8 mouse cellular contexts compared by ENCODE assay signal in the genomic region with DNA sequence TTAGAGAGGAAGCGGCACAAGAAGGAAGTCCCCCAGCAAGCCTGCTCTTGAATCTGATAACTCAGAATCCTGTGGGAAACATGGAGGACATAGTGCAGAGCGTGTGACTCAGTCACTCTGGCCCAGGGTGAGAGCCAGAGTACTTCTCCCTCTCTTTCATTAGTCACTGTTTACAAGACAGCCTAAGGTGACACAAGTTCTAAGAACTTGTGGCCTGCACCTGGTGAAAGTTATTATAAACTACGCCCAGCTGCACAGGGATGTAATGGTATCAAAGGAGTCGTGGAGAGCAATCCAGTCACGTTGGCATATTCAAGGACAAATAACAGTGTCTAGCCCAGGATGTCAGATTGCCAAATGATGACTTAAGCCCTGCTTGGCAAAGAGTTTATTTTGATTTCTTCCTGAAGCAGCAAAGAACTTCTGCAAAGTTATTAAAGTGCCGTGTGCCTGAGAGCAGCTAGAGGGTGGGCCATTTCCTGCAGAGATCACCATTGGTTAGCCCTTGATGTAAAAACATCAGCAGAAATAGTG. TPM values are rescaled to one million over a fixed set of nuclear protein-coding genes. Genes with fewer than 3 reads are reported as not detected.
DNase-seq lines count a peak whose midpoint lies in the region; ATAC-seq and TF ChIP-seq lines count a peak whose summit lies in the region.
"Had no signal": no experiment of that assay in that cellular context is flagged by ENCODE, and none has a peak within 500 bp of the region (broad histone marks: within the 10 kb centered on the region; RNA-seq: fewer than 3 reads in every experiment).

No protein-coding gene starts in this region.

- H3K4me2 ChIP-seq in lung, embryonic 14.5 days = no peak overlapping the region
- no peak overlapping the region for H3K4me2 ChIP-seq in midbrain, embryonic 16.5 days (ENCODE audit: low read length)
- H3K4me2 ChIP-seq: hindbrain, embryonic 15.5 days had no signal

- H3K4me1 ChIP-seq in lung, embryonic 14.5 days (ENCODE audit: insufficient read depth) = peaks cover 2% of the 10 kb centered on the region; the same call in 1 of the 2 replicates
- H3K4me1 ChIP-seq in midbrain, embryonic 16.5 days (ENCODE audit: control insufficient read depth, insufficient read depth, low read length) = no peaks in the 10 kb centered on the region
- H3K4me1 ChIP-seq: hindbrain, embryonic 15.5 days had no signal

- peak overlapping the region; percentile 44; the same call in 1 of the 2 replicates for H3K27ac ChIP-seq in lung, embryonic 14.5 days (ENCODE audit: low read depth)
- H3K27ac ChIP-seq in midbrain, embryonic 16.5 days (ENCODE audit: low read length) = no peak overlapping the region
- H3K27ac ChIP-seq: hindbrain, embryonic 15.5 days had no signal

- no peaks in the 10 kb centered on the region for H3K36me3 ChIP-seq in lung, embryonic 14.5 days (ENCODE audit: insufficient read depth)
- H3K36me3 ChIP-seq in midbrain, embryonic 16.5 days (ENCODE audit: control insufficient read depth, insufficient read depth, low read length) = no peaks in the 10 kb centered on the region
- H3K36me3 ChIP-seq: hindbrain, embryonic 15.5 days had no signal

- ATAC-seq in granulocyte monocyte progenitor cell, adult 5-6 weeks (replicated peaks; ENCODE audit: poor library complexity, severe bottlenecking) = peak; percentile 35
- ATAC-seq in lung, embryonic 14.5 days (ENCODE audit: insufficient read depth) = peak; percentile 41; the same call in 1 of the 2 replicates
- no peak for ATAC-seq in midbrain, embryonic 16.5 days

- no peak overlapping the region for H3K9ac ChIP-seq in lung, embryonic 14.5 days
- no peak overlapping the region for H3K9ac ChIP-seq in midbrain, embryonic 16.5 days (ENCODE audit: low read depth, low read length)
- H3K9ac ChIP-seq: hindbrain, embryonic 15.5 days had no signal

- WGBS in lung, embryonic 14.5 days = 18% methylated on average over 6 of the region's 6 CpGs
- WGBS in midbrain, embryonic 16.5 days = 76% methylated on average over 6 of the region's 6 CpGs

- H3K27me3 ChIP-seq in lung, embryonic 14.5 days (ENCODE audit: insufficient read depth, low read length) = no peaks in the 10 kb centered on the region
- H3K27me3 ChIP-seq in midbrain, embryonic 16.5 days (ENCODE audit: control insufficient read depth, insufficient read depth, low read depth, low read length) = no peaks in the 10 kb centered on the region
- H3K27me3 ChIP-seq: hindbrain, embryonic 15.5 days had no signal

- no peak overlapping the region for H3K4me3 ChIP-seq in lung, embryonic 14.5 days (ENCODE audit: low read depth, low read length)
- H3K4me3 ChIP-seq in midbrain, embryonic 16.5 days (ENCODE audit: low read depth, low read length) = no peak overlapping the region
- H3K4me3 ChIP-seq: hindbrain, embryonic 15.5 days had no signal

- DNase-seq in 3T3-L1 (ENCODE audit: low read depth, low spot score) (peak; percentile 85), A20 (ENCODE audit: low read depth, low spot score) (peak; percentile 77)
- DNase-seq in lung, embryonic 14.5 days = peak; percentile 60
- no peak for DNase-seq in frontal cortex, postnatal 10 days (ENCODE audit: low spot score in 2 of 2)
- DNase-seq in yolk sac, embryonic 10.5 days (ENCODE audit: low spot score) = no peak

- no peaks in the 10 kb centered on the region for H3K9me3 ChIP-seq in lung, embryonic 14.5 days (ENCODE audit: low read depth, low read length)
- no peaks in the 10 kb centered on the region for H3K9me3 ChIP-seq in midbrain, embryonic 16.5 days (replicated peaks; ENCODE audit: control insufficient read depth, low read length, poor library complexity, severe bottlenecking)
- H3K9me3 ChIP-seq: hindbrain, embryonic 15.5 days had no signal

- TF ChIP-seq CTCF in lung, embryonic 14.5 days (IDR thresholded peaks at IDR 0.05; ENCODE audit: low read depth) = no peak; the same call in 1 of the 2 replicates

RNA-seq across cellular contexts. Expression of gene Ifnar1, which starts 32.6 kb away (rescaled TPM):
- total RNA-seq in granulocyte monocyte progenitor cell, adult 5-6 weeks (2014; fragmentation: Nextera tagmentation) = 32.3 and 42.5 TPM in 2 replicates
- 33.3 and 35.6 TPM in 2 replicates for total RNA-seq in granulocyte monocyte progenitor cell, adult 5-6 weeks (2017)
- polyA plus RNA-seq in lung, embryonic 14.5 days (2014; fragmentation: Nextera tagmentation; extraction: Ambion mirVana) = 73.3 and 73.6 TPM in 2 replicates
- polyA plus RNA-seq in midbrain, embryonic 16.5 days (2015; fragmentation: Nextera tagmentation; extraction: Ambion mirVana) = 48.0 and 51.7 TPM in 2 replicates

RNA-seq across cellular contexts. Expression of gene Il10rb, which starts 46.5 kb away (rescaled TPM):
- total RNA-seq in granulocyte monocyte progenitor cell, adult 5-6 weeks (2014; fragmentation: Nextera tagmentation) = 36.6 and 48.8 TPM in 2 replicates
- 41.3 and 45.8 TPM in 2 replicates for total RNA-seq in granulocyte monocyte progenitor cell, adult 5-6 weeks (2017)
- polyA plus RNA-seq in lung, embryonic 14.5 days (2014; fragmentation: Nextera tagmentation; extraction: Ambion mirVana) = 32.8 and 36.4 TPM in 2 replicates
- polyA plus RNA-seq in midbrain, embryonic 16.5 days (2015; fragmentation: Nextera tagmentation; extraction: Ambion mirVana) = 10.4 and 11.1 TPM in 2 replicates

Comparison
In these comparisons a context has a peak if more than half of its experiments do, and no peak if none do; other contexts are left out.
1. DNase-seq: peak in 3T3-L1 (single experiment), A20 (single experiment) and lung, embryonic 14.5 days (single experiment); none in frontal cortex, postnatal 10 days (0 of 2) and yolk sac, embryonic 10.5 days (single experiment).